Mouse (Mus musculus) retina, adult 2 months (tissue): Measurements from ENCODE around the gene Ror2.
A peak's percentile ranks its signal among the peaks of the same experiment; 100 is the strongest.

Experiments
- DNase-seq: peaks from one replicate; pipeline ENCODE4 v3.0.0-alpha.2; 2012; ENCODE audit warnings: low read depth, low spot score

The Ror2 gene

GRCm38 (mm10) chr13:53195951-53196677 lies 89.8 kb downstream of the Ror2 start:
- DNase-seq = no peak

- DNase-seq = no peak
Observed at GRCm38 (mm10) chr13:53194306-53194705, 91.6 kb downstream of the Ror2 start.

- no peak for DNase-seq
Observed at GRCm38 (mm10) chr13:53193713-53194112, 92.2 kb downstream of the Ror2 start.

GRCm38 (mm10) chr13:53192286-53192685 lies 93.6 kb downstream of the Ror2 start:
- DNase-seq = no peak

GRCm38 (mm10) chr13:53191657-53192056 lies 94.3 kb downstream of the Ror2 start:
- DNase-seq = no peak

DNA sequence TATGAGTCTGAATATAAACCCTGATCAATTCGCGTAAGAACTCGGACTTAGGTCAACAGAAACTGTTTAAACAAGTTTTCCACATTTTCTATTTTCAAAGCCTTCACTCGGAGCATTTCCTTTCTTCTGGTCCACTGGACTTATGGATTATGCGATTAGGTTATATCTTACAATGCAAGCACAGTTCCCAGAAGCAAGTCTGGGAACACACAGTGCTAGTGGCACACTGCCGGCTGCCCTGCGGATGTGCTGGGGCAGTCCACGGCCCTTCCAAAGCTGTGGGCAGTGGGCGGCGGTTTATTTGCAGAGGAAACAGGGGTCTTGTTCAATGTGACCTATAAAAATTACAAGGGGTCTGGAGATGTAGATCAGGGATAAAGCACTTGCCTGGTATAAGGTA lies 97.0 kb downstream of the Ror2 start:
- DNase-seq = no peak

DNA sequence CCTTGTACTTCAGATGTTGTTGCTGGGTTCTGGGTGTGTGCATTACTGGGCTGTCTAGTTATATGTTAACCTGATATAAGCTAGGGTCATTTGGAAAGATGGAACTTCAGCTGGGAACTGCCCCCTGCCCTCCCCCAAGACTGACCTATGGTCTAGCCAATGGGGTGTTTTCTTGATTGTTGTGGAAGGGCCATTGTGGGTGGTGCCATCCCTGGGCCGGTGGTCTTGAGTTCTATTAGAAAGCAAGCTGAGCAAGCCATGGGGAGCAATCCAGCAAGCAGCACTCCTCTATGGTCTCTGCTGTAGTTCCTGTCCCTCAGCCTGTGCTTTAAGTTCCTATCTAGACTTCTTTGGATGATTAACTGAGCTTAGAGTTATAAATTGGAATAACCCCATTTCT lies 101.1 kb downstream of the Ror2 start:
- no peak for DNase-seq

GRCm38 (mm10) chr13:53184149-53184548 lies 101.8 kb downstream of the Ror2 start:
- no peak for DNase-seq

- no peak for DNase-seq
Observed at GRCm38 (mm10) chr13:53183161-53183577, 102.8 kb downstream of the Ror2 start.

DNA sequence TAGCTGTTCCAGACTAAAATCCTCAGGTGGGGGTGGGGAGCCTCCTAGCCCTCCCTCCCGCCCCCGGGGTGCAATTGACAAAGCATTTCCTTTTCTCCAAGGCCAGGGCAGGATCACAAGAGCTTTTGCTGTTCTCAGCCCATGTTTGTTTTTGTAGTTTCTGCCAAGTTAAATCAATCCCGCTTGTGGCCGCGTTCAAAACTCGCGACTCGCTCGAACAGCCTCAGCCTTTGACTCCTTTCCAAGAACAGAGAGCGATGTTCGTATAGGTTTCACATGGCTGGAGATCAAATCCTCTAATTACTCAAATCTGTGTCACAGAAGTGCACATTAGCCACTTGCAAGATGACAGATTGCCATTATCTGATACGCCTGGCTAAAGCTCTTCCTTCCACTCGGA lies 107.3 kb downstream of the Ror2 start:
- peak; percentile 3 for DNase-seq

GRCm38 (mm10) chr13:53178171-53178570 lies 107.8 kb downstream of the Ror2 start:
- no peak for DNase-seq

DNA sequence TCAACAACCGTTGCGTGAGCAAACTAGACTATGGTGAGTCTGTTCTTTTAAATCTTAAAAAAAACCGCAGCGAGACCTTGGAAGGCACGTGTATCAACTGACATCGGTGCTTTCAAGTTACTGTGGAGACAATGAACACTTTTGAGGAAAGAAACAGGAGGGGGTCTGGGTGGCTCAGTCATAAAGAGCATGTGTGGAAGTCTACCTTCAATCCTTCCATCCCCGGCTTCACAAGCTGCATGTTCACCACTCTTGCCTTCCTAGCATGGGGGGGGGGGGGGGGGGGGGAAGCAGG lies 108.6 kb downstream of the Ror2 start:
- no peak for DNase-seq

GRCm38 (mm10) chr13:53176695-53177423 lies 109.1 kb downstream of the Ror2 start:
- no peak for DNase-seq

GRCm38 (mm10) chr13:53175041-53175440 lies 110.9 kb downstream of the Ror2 start:
- DNase-seq = no peak

GRCm38 (mm10) chr13:53163671-53164070 lies 122.3 kb downstream of the Ror2 start:
- DNase-seq = no peak

GRCm38 (mm10) chr13:53163060-53163459 lies 122.9 kb downstream of the Ror2 start:
- no peak for DNase-seq

DNA sequence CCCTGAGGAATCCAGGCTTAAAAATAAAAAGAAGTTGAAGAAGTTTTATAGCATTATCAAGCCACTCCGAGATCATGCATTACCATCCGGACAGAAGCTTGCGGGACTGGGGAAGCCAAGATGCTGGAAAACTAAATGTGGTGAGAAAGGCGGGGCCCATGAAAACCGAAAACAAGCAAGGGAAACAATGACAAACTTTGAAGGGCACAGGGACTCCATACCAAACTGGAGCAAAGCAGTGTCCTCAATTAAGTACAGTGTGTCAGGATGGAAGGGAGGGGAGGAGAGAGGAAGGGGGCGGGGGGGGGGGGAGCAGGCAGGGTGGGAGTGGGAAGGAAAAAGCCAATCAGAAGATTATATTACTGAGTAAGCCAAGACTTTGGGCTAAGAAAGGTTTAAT lies 126.4 kb downstream of the Ror2 start:
- no peak for DNase-seq

GRCm38 (mm10) chr13:53158405-53159005 lies 127.4 kb downstream of the Ror2 start:
- DNase-seq = no peak

GRCm38 (mm10) chr13:53156911-53157310 lies 129.0 kb downstream of the Ror2 start:
- DNase-seq = no peak

- DNase-seq = no peak
Observed at GRCm38 (mm10) chr13:53156282-53156681, 129.6 kb downstream of the Ror2 start.

DNA sequence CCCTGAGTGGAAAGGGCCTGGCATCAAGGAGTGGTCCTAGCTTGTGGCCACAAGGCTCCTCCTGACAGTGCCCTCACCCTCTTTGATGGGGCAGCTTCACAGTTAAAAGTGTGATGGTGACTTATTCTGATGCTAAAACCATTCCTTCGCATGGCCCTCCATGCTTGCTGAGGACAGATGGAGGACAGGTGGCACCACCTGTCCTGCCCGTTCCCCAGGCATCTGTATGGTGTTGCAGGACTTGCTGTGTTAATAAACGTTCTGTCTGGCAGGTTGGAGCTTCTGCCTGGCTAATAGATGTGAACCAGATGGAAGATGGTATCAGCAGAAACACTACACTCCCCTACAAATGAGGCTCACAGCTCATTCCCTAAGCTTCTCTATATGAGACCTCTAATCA lies 140.4 kb downstream of the Ror2 start:
- no peak for DNase-seq

DNA sequence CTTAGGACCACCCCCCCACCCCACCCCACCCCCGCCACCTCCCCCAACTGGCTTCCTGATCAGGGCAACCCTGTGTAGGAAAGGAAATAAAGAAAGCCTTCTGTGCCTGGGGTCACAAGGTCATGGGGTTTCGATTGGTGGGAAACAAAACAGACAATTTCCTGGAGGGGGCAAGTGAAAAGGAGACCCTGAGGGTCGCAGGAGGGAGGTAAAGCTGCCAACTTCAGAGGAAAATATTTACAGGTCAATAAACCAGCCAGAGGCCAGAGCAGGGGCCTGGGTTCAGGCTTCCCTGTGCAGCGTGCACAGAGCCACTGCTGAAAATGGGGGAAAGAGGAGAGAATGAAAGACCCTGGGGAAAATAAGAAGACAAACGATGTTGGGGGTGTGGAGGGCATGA lies 142.8 kb downstream of the Ror2 start:
- no peak for DNase-seq

DNA sequence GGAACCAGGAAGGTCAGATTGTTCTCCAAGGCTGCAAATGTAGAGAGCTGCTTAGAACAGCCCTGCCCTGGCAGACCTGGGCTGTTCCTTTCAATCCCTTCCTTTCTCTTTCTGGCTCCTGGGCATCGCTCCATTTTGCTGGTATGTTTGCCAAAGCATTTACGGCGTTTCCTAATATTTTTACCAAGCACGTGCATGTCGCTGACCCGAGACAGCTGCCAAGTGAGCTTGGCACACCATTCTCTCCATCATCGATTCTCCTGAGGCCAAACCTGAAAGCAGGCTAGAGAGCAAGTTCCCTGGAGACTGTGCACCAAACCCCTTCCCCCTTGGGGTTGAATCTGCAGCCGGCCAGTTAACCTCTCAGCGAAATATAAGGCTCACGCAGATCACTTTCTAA lies 143.7 kb downstream of the Ror2 start:
- no peak for DNase-seq
